Mouse (Mus musculus) stomach, embryonic 14.5 days (tissue): Measurements from ENCODE around the gene Mtch1. TPM values are rescaled to one million over a fixed set of nuclear protein-coding genes. Genes with fewer than 3 reads are reported as not detected.
"Not testable (repeated sequence)": the region's sequence is repeated elsewhere in the genome, so short reads cannot be mapped to it uniquely, and the experiment has no call there.

Source experiments
- ATAC-seq: fragments of 200-750 bp; cut with Nextera tagmentation; 2 replicates; pipeline ENCODE4 v1.8.0; 2017; ENCODE audit warnings: low read depth, moderate TSS enrichment; ENCODE audit not compliant: insufficient number of reproducible peaks, insufficient read depth, low FRiP score
- H3K27ac ChIP-seq: fragments of 300-500 bp; sonication (generic); 2 replicates; pipeline ENCODE4 v1.5.1; 2014; ENCODE audit warnings: mild to moderate bottlenecking, low read length, moderate library complexity, mixed read lengths
- H3K27me3 ChIP-seq: fragments of 300-500 bp; sonication (generic); 2 replicates; pipeline ENCODE4 v1.6.1; 2014; ENCODE audit warnings: low read length, control low read depth, mixed read lengths; ENCODE audit not compliant: control insufficient read depth, insufficient read depth
- H3K36me3 ChIP-seq: fragments of 300-500 bp; sonication (generic); 2 replicates; pipeline ENCODE4 v1.6.1; 2014; ENCODE audit warnings: mild to moderate bottlenecking, control low read depth, low read length, moderate library complexity, mixed read lengths; ENCODE audit not compliant: control insufficient read depth, insufficient read depth
- H3K4me1 ChIP-seq: fragments of 300-500 bp; sonication (generic); 2 replicates; pipeline ENCODE4 v1.6.1; 2014; ENCODE audit warnings: low read length, control low read depth, mixed read lengths; ENCODE audit not compliant: control insufficient read depth, insufficient read depth
- H3K4me2 ChIP-seq: fragments of 300-500 bp; sonication (generic); replicated peaks from 2 replicates; pipeline ENCODE4 v1.6.1; 2014; ENCODE audit warnings: low read depth, low read length, control low read depth
- H3K4me3 ChIP-seq: fragments of 300-500 bp; sonication (generic); 2 replicates; pipeline ENCODE4 v1.5.1; 2014; ENCODE audit warnings: low read depth, low read length, control low read depth
- H3K9ac ChIP-seq: fragments of 300-500 bp; sonication (generic); replicated peaks from 2 replicates; pipeline ENCODE4 v1.6.1; 2014; ENCODE audit warnings: low read depth, mild to moderate bottlenecking, control low read depth, low read length, moderate library complexity, mixed read lengths
- H3K9me3 ChIP-seq: fragments of 300-500 bp; sonication (generic); 2 replicates; pipeline ENCODE4 v1.6.1; 2016; ENCODE audit warnings: low read depth, low read length, control low read depth; ENCODE audit not compliant: control insufficient read depth
- WGBS: fragments of 180-500 bp; shearing (Covaris S2); extraction: QIAGEN DNeasy Blood & Tissue Kit; methylation state at CpG from one replicate; pipeline ENCODE4 v1.1.7; 2014; 5-methylcytosine and 5-hydroxymethylcytosine counted together
- polyA plus RNA-seq: library from polyadenylated mRNA; unstranded; fragments of >200 nt; fragmentation: Nextera tagmentation; extraction: Ambion mirVana; gene quantifications from 2 replicates; pipeline ENCODE4 v1.2.1, GENCODE M21; 2014

Mtch1 gene
- 287 and 333 TPM in 2 replicates for polyA plus RNA-seq

DNA sequence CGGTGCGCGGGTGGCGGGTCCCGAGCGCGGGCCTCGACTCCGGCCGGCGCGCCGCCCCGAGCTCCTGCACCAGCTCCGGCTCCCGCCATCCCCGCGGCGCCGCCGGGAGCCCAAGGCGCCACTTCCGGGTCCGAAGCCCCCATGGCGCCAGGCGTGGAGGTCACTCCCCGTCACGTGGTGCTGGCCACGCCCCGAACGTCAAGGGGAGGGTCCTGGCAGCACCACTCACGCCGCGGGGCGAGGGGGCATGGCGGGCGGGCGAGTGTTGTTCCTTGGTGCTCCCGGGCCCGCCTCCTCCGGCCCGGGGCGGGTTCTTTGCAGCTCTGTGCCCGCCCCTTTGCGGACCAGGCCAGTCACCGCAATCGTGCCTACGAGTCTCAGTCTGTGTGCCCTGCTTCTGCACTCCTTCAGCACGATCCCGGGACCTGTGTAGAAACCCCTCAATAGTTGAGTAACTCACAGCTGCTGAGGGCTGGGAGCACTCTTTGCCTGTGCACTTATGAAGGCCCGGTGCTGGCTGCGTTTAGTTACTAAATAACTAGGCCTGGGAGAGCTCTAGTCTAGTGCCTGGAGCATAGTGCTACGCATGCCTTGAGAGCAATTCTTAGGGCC lies at the start of gene Mtch1:
Mtch1 (minus strand) TSS at position 290 of the 612 bp plus-strand sequence.
- Histone ChIP-seq H3K27me3 (no peaks in the 10 kb centered on the region), H3K4me2 (peak within 1 kb of the TSS; percentile 78), H3K27ac (peak within 1 kb of the TSS; percentile 94), H3K9me3 (no peaks in the 10 kb centered on the region), H3K4me1 (peaks cover 15% of the 10 kb centered on the region; the same call in 1 of the 2 replicates), H3K36me3 (peaks cover 8% of the 10 kb centered on the region; the same call in 1 of the 2 replicates), H3K4me3 (peak within 1 kb of the TSS; percentile 93), H3K9ac (peak within 1 kb of the TSS; percentile 92)
- under 1% methylated on average over 46 of the region's 53 CpGs for WGBS
- ATAC-seq = peak; percentile 97

GRCm38 (mm10) chr17:29396821-29397242 lies 49.1 kb upstream of the Mtch1 start:
- peak overlapping the region; percentile 58; the same call in 1 of the 2 replicates for H3K4me2 ChIP-seq
- H3K36me3 ChIP-seq = no peaks in the 10 kb centered on the region
- H3K4me1 ChIP-seq = peaks cover 14% of the 10 kb centered on the region
- no peaks in the 10 kb centered on the region for H3K27me3 ChIP-seq
- no peak overlapping the region for H3K9ac ChIP-seq
- no peaks in the 10 kb centered on the region for H3K9me3 ChIP-seq
- no peak overlapping the region for H3K4me3 ChIP-seq
- H3K27ac ChIP-seq = no peak overlapping the region
- WGBS = 20% methylated on average over 6 of the region's 6 CpGs
- peak; percentile 64; the same call in 1 of the 2 replicates for ATAC-seq

- 57% methylated on average over 6 of the region's 6 CpGs for WGBS
- H3K4me2 ChIP-seq = no peak overlapping the region
- no peaks in the 10 kb centered on the region for H3K9me3 ChIP-seq
- no peak for ATAC-seq
- H3K36me3 ChIP-seq = no peaks in the 10 kb centered on the region
- H3K9ac ChIP-seq = no peak overlapping the region
- no peak overlapping the region for H3K27ac ChIP-seq
- H3K4me1 ChIP-seq = peaks cover 14% of the 10 kb centered on the region
- H3K27me3 ChIP-seq = no peaks in the 10 kb centered on the region
- H3K4me3 ChIP-seq = no peak overlapping the region
Observed at GRCm38 (mm10) chr17:29396056-29396799, 48.5 kb upstream of the Mtch1 start.

- no peaks in the 10 kb centered on the region for H3K27me3 ChIP-seq
- H3K4me2 ChIP-seq = no peak overlapping the region
- H3K9ac ChIP-seq = no peak overlapping the region
- no peak overlapping the region for H3K27ac ChIP-seq
- 61% methylated on average over 7 of the region's 7 CpGs for WGBS
- H3K4me3 ChIP-seq = no peak overlapping the region
- H3K36me3 ChIP-seq = no peaks in the 10 kb centered on the region
- no peak for ATAC-seq
- no peaks in the 10 kb centered on the region for H3K9me3 ChIP-seq
- peaks cover 14% of the 10 kb centered on the region for H3K4me1 ChIP-seq
Observed at GRCm38 (mm10) chr17:29395381-29395780, 47.6 kb upstream of the Mtch1 start.

GRCm38 (mm10) chr17:29394761-29395160 lies 47.0 kb upstream of the Mtch1 start:
- not testable (repeated sequence) for H3K9me3 ChIP-seq, ATAC-seq, H3K4me2 ChIP-seq, H3K27me3 ChIP-seq, H3K27ac ChIP-seq, H3K9ac ChIP-seq, H3K36me3 ChIP-seq, H3K4me3 ChIP-seq
- H3K4me1 ChIP-seq = peaks cover 14% of the 10 kb centered on the region
- 72% methylated on average over 2 of the region's 2 CpGs for WGBS

DNA sequence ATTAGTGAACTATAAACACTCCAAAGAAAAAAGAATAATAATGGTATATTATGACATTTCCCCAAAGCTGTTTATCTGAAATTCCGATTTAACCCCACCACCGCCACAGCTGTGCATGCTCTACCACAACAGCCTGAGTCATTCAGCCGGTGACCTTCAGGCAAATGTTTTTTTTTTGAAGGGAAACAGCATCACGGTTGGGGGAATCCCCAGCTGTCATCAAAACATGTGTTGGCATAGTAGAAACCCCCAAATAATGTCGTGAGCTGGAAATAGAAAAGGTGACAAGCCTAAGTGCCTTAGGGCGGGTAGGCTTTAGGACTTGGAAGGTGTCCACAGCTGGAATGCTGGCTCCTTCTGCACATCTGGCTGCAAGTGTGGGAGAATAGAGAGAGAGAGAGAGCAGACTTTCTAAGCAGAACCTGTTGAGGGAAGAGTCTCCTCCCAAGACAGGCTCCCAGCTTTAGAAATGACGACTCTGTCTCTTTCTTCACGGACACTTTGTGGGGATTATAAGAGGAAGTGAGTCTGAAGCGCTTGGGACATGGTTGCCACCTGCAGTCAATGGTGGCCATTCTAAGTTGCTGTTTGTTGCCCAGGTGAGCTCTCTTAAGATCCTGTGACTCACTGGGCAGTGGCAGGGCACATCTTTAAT lies 46.5 kb upstream of the Mtch1 start:
- ATAC-seq = no peak
- no peak overlapping the region for H3K27ac ChIP-seq
- H3K4me3 ChIP-seq = no peak overlapping the region
- 41% methylated on average over 9 of the region's 9 CpGs for WGBS
- no peaks in the 10 kb centered on the region for H3K27me3 ChIP-seq
- H3K4me1 ChIP-seq = peaks cover 14% of the 10 kb centered on the region
- no peaks in the 10 kb centered on the region for H3K9me3 ChIP-seq
- H3K9ac ChIP-seq = no peak overlapping the region
- H3K4me2 ChIP-seq = no peak overlapping the region
- no peaks in the 10 kb centered on the region for H3K36me3 ChIP-seq

GRCm38 (mm10) chr17:29393335-29394089 lies 45.8 kb upstream of the Mtch1 start:
- no peak overlapping the region for H3K9ac ChIP-seq
- WGBS = 60% methylated on average over 14 of the region's 14 CpGs

DNA sequence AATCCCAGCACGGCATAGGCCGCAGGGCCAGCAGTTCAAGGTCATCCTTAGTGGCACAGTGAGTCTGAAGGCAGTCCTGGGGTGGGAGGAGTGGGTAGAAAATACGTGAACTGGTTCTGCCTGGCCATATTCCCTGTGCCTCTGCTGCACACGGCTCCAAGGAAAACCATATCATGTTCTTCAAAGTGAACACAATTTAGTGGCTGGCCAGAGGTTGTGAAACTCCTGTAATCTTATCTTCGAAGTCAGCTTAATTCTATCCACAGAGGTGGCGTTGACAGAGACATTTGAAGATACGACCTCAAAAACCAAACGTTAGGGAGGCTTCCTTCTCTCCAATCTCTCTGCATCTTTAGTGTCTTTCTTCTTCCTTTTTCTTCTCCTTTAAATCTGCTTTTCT lies 43.5 kb upstream of the Mtch1 start:
- no peak overlapping the region for H3K4me3 ChIP-seq
- no peak overlapping the region for H3K9ac ChIP-seq
- H3K27me3 ChIP-seq = no peaks in the 10 kb centered on the region
- no peaks in the 10 kb centered on the region for H3K9me3 ChIP-seq
- H3K4me1 ChIP-seq = no peaks in the 10 kb centered on the region
- no peak overlapping the region for H3K27ac ChIP-seq
- H3K4me2 ChIP-seq = no peak overlapping the region
- 70% methylated on average over 8 of the region's 8 CpGs for WGBS
- ATAC-seq = no peak
- no peaks in the 10 kb centered on the region for H3K36me3 ChIP-seq

More at GRCm38 (mm10) chr17:29393335-29394089, 45.8 kb upstream of the Mtch1 start:
- Histone ChIP-seq H3K4me1 (peaks cover 14% of the 10 kb centered on the region), H3K4me3 (no peak overlapping the region), H3K36me3 (no peaks in the 10 kb centered on the region), H3K9me3 (no peaks in the 10 kb centered on the region), H3K27me3 (no peaks in the 10 kb centered on the region), H3K4me2 (no peak overlapping the region), H3K27ac (no peak overlapping the region)
- no peak for ATAC-seq
